ENCODE assay signal across 8 mouse cellular contexts in the genomic region with DNA sequence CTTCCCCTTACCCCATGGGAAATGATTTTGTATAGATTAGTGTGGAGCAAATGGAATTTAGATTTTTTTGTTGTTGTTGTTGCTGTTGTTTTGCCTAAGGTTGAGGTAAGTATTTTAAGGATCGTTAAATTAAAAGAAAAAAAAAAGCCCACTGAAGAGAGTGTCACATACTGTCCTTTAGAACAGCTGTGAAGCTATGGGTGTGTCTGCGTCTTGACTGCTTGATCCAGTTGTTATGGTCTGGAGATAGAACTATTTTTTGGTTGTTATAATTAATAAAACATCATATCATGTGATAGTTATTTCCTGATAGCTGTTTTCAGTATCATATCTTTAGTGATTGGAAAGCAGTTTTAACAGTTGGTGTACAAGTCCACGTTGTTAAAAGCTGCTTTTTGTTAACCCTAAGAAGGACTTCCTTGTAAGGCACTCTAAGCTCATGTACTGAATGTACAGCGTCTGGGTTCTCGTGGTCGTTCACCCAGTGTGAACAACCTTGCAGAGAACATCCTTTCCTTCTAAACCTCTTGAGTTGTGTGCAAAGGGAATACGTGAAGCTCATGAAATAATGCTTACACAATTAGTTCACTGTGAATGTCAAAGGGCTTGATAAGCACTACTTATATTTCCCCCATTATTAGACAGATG. TPM values are rescaled to one million over a fixed set of nuclear protein-coding genes. Genes with fewer than 3 reads are reported as not detected.
DNase-seq lines count a peak whose midpoint lies in the region; ATAC-seq and TF ChIP-seq lines count a peak whose summit lies in the region.

No protein-coding gene starts in this region.

- TF ChIP-seq CTCF in thymus, adult 2 months (IDR thresholded peaks at IDR 0.05; ENCODE audit: borderline replicate concordance, control insufficient read depth, extremely low read depth, insufficient read depth, low read length, poor library complexity), result no peak

- TF ChIP-seq POLR2A in thymus, adult 2 months (IDR thresholded peaks at IDR 0.05; ENCODE audit: control insufficient read depth, extremely low read depth, insufficient read depth, low read length, poor library complexity), result no peak

- peak overlapping the region; percentile 84 for H3K9ac ChIP-seq in forebrain, embryonic 15.5 days (replicated peaks)
- H3K9ac ChIP-seq in liver, embryonic 12.5 days, result 0 out of 2 replicates have a peak overlapping the region, but pooled peaks have one; percentile 95
- H3K9ac ChIP-seq in stomach, embryonic 15.5 days, result no peak overlapping the region

- no peak for DNase-seq in spleen, adult 12 weeks (ENCODE audit: low spot score)
- no peak for DNase-seq in left cerebral cortex, adult 18-20 months (ENCODE audit: low spot score in 2 of 2)
- DNase-seq in thymus, adult 2 months, result no peak

- H3K36me3 ChIP-seq in megakaryocyte, embryonic 14.5 days (replicated peaks; ENCODE audit: low read length), result peaks cover 10% of the 10 kb centered on the region
- peaks cover 9% of the 10 kb centered on the region for H3K36me3 ChIP-seq in forebrain, embryonic 15.5 days
- H3K36me3 ChIP-seq in liver, embryonic 12.5 days, result peaks cover 10% of the 10 kb centered on the region
- peaks cover 7% of the 10 kb centered on the region; the same call in 1 of the 2 replicates for H3K36me3 ChIP-seq in stomach, embryonic 15.5 days
- peaks cover 19% of the 10 kb centered on the region for H3K36me3 ChIP-seq in thymus, adult 2 months (ENCODE audit: control insufficient read depth, insufficient read depth, low read length)

- 43% methylated on average over 7 of the region's 7 CpGs for WGBS in forebrain, embryonic 15.5 days
- 55% methylated on average over 7 of the region's 7 CpGs for WGBS in liver, embryonic 12.5 days (ENCODE audit: insufficient replicate concordance)
- WGBS in stomach, embryonic 15.5 days, result 51% methylated on average over 7 of the region's 7 CpGs
- 12% methylated on average over 7 of the region's 7 CpGs for WGBS in thymus, adult 2 months

- H3K27ac ChIP-seq in forebrain, embryonic 15.5 days (replicated peaks), result no peak overlapping the region
- H3K27ac ChIP-seq in liver, embryonic 12.5 days, result peak overlapping the region; percentile 90; the same call in 1 of the 2 replicates
- H3K27ac ChIP-seq in stomach, embryonic 15.5 days, result no peak overlapping the region
- H3K27ac ChIP-seq in thymus, adult 2 months (ENCODE audit: control insufficient read depth, insufficient read depth, low read length), result no peak overlapping the region

- peaks cover 54% of the 10 kb centered on the region for H3K4me1 ChIP-seq in megakaryocyte, embryonic 14.5 days
- H3K4me1 ChIP-seq in forebrain, embryonic 15.5 days, result peaks cover 31% of the 10 kb centered on the region
- peaks cover 46% of the 10 kb centered on the region for H3K4me1 ChIP-seq in liver, embryonic 12.5 days
- peaks cover 13% of the 10 kb centered on the region for H3K4me1 ChIP-seq in stomach, embryonic 15.5 days
- H3K4me1 ChIP-seq in thymus, adult 2 months (replicated peaks; ENCODE audit: control insufficient read depth, insufficient read depth, low read length), result peaks cover 26% of the 10 kb centered on the region

- ATAC-seq in megakaryocyte, adult 5-6 weeks (ENCODE audit: poor library complexity, severe bottlenecking), result no peak
- no peak for ATAC-seq in forebrain, embryonic 15.5 days (replicated peaks)
- no peak for ATAC-seq in liver, embryonic 12.5 days
- ATAC-seq in stomach, embryonic 15.5 days (ENCODE audit: insufficient read depth, low FRiP score, low read depth), result no peak

- H3K4me3 ChIP-seq in megakaryocyte, embryonic 14.5 days (replicated peaks), result peak overlapping the region; percentile 99
- peak overlapping the region; percentile 95 for H3K4me3 ChIP-seq in forebrain, embryonic 15.5 days
- H3K4me3 ChIP-seq in liver, embryonic 12.5 days, result peak overlapping the region; percentile 96; the same call in 1 of the 2 replicates
- peak overlapping the region; percentile 16; the same call in 1 of the 2 replicates for H3K4me3 ChIP-seq in stomach, embryonic 15.5 days (replicated peaks)
- no peak overlapping the region for H3K4me3 ChIP-seq in thymus, adult 2 months (ENCODE audit: control insufficient read depth, insufficient read depth, low read length)

- H3K4me2 ChIP-seq in forebrain, embryonic 15.5 days (replicated peaks), result peak overlapping the region; percentile 55
- H3K4me2 ChIP-seq in liver, embryonic 12.5 days, result peak overlapping the region; percentile 97
- H3K4me2 ChIP-seq in stomach, embryonic 15.5 days, result peak overlapping the region; percentile 62

- no peaks in the 10 kb centered on the region for H3K9me3 ChIP-seq in megakaryocyte, embryonic 14.5 days
- no peaks in the 10 kb centered on the region for H3K9me3 ChIP-seq in forebrain, embryonic 15.5 days
- no peaks in the 10 kb centered on the region for H3K9me3 ChIP-seq in liver, embryonic 12.5 days (replicated peaks)
- no peaks in the 10 kb centered on the region for H3K9me3 ChIP-seq in stomach, embryonic 15.5 days

- H3K27me3 ChIP-seq in megakaryocyte, embryonic 14.5 days (replicated peaks), result no peaks in the 10 kb centered on the region
- H3K27me3 ChIP-seq in forebrain, embryonic 15.5 days, result no peaks in the 10 kb centered on the region
- no peaks in the 10 kb centered on the region for H3K27me3 ChIP-seq in liver, embryonic 12.5 days (replicated peaks)
- no peaks in the 10 kb centered on the region for H3K27me3 ChIP-seq in stomach, embryonic 15.5 days (replicated peaks)
- H3K27me3 ChIP-seq in thymus, adult 2 months (ENCODE audit: control insufficient read depth, insufficient read depth, low read length), result no peaks in the 10 kb centered on the region

RNA-seq across cellular contexts. Expression of a gene that starts 12.9 kb away (rescaled TPM):
- 2.8 and 25.4 TPM in 2 replicates for polyA plus RNA-seq in megakaryocyte, embryonic 14.5 days (2012; ENCODE audit: insufficient read depth, low replicate concordance)
- total RNA-seq in megakaryocyte, adult 5-6 weeks (2015), result 60.2 and 73.4 TPM in 2 replicates
- total RNA-seq in megakaryocyte, adult 5-6 weeks (2017), result 79.2 and 85.9 TPM in 2 replicates
- polyA plus RNA-seq in forebrain, embryonic 15.5 days (2015; fragmentation: Nextera tagmentation; extraction: Ambion mirVana), result 90.4 and 94.7 TPM in 2 replicates
- polyA plus RNA-seq in liver, embryonic 12.5 days (2016; fragmentation: Nextera tagmentation; extraction: Ambion mirVana), result 24.2 and 24.4 TPM in 2 replicates
- 78.6 and 86.9 TPM in 2 replicates for polyA plus RNA-seq in stomach, embryonic 15.5 days (2015; fragmentation: Nextera tagmentation; extraction: Ambion mirVana)
- total RNA-seq in left cerebral cortex, adult 18-20 months (2021), result 100 to 1,000 TPM; 103 to 115 TPM
- 18.2 and 19.6 TPM in 2 replicates for polyA plus RNA-seq in thymus, adult 2 months (2012; rRNA removed)

RNA-seq across cellular contexts. Expression of a gene that starts 39.1 kb away (rescaled TPM):
- 1.6 TPM in 1 of 2 replicates, not detected in the other for polyA plus RNA-seq in megakaryocyte, embryonic 14.5 days (2012; ENCODE audit: insufficient read depth, low replicate concordance)
- total RNA-seq in megakaryocyte, adult 5-6 weeks (2015), result 67.1 and 67.3 TPM in 2 replicates
- total RNA-seq in megakaryocyte, adult 5-6 weeks (2017), result 67.6 and 70.3 TPM in 2 replicates
- 54.8 and 55.2 TPM in 2 replicates for polyA plus RNA-seq in forebrain, embryonic 15.5 days (2015; fragmentation: Nextera tagmentation; extraction: Ambion mirVana)
- 26.4 and 27.1 TPM in 2 replicates for polyA plus RNA-seq in liver, embryonic 12.5 days (2016; fragmentation: Nextera tagmentation; extraction: Ambion mirVana)
- 42.8 and 48.4 TPM in 2 replicates for polyA plus RNA-seq in stomach, embryonic 15.5 days (2015; fragmentation: Nextera tagmentation; extraction: Ambion mirVana)
- total RNA-seq in left cerebral cortex, adult 18-20 months (2021), result 10 to 100 TPM; 55.5 to 59.4 TPM
- polyA plus RNA-seq in thymus, adult 2 months (2012; rRNA removed), result 14.9 and 18.6 TPM in 2 replicates

RNA-seq across cellular contexts. Expression of a gene that starts 39.5 kb away (rescaled TPM):
- polyA plus RNA-seq in megakaryocyte, embryonic 14.5 days (2012; ENCODE audit: insufficient read depth, low replicate concordance), result 5.1 TPM in 1 of 2 replicates, not detected in the other
- 154 and 163 TPM in 2 replicates for total RNA-seq in megakaryocyte, adult 5-6 weeks (2015)
- total RNA-seq in megakaryocyte, adult 5-6 weeks (2017), result 77.1 and 79.1 TPM in 2 replicates
- polyA plus RNA-seq in forebrain, embryonic 15.5 days (2015; fragmentation: Nextera tagmentation; extraction: Ambion mirVana), result 144 and 145 TPM in 2 replicates
- polyA plus RNA-seq in liver, embryonic 12.5 days (2016; fragmentation: Nextera tagmentation; extraction: Ambion mirVana), result 64.0 and 65.8 TPM in 2 replicates
- polyA plus RNA-seq in stomach, embryonic 15.5 days (2015; fragmentation: Nextera tagmentation; extraction: Ambion mirVana), result 75.0 and 81.9 TPM in 2 replicates
- total RNA-seq in left cerebral cortex, adult 18-20 months (2021), result 10 to 100 TPM; 49.9 to 57.7 TPM
- polyA plus RNA-seq in thymus, adult 2 months (2012; rRNA removed), result 13.0 and 16.3 TPM in 2 replicates
